Mouse (Mus musculus): ENCODE measurements at regions not wholly inside any gene's neighbourhood (a gene's known extent, or its start where the extent isn't known, plus 50 kb on each side); places are given as distances from the start of the nearest gene placed in this dataset.

DNA sequence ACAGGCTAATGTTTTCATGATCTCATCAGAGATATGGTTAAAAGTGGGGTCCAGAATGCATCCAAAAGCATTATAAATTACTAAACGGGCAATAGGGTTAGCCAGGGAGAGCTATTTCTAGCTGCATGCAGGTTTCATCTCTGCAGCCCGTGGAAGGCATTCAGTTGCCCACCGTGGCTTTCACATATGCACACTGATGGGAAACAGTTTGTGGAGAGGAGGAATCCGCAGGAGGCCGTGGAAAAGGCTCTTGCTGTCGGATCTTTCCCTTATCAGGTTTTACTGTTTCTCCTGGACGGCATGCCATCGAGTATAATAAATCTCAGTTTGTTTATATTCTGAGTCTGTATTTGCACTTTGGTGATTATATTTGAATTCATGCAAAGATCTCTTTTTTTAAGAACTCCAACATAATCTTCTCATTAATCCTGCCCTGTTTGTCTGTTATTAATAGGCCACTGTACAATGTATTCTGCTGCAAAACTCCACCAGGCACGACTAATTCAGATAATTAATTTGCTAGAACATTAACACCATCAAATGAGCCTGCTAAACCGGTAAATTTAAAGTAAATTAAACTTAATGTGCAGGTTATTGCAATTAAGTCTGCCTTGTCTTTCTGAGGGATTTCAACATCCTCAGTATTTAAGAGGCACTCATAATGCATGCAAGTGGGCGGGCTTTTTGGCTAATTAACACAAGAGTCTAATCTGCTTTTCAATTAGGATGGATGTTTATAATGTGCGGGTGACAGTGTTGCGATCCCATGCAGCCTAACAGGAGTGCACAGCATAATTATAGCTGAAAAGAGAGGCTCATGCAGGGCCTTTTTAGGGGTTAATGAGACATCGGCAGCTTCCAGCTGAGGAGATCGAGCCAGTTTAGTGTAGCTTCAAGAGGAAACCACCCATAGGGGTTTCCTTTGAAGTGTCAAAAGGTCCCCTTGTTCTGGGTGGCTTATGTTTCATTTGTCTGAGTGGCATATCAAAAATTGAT lies 170.2 kb downstream of the Pou4f1 start:
- Histone ChIP-seq H3K4me2 (no peak overlapping the region), H3K4me1 (no peaks in the 10 kb centered on the region), H3K4me3 (no peak overlapping the region), H3K9ac (no peak overlapping the region), H3K27me3 (replicated peaks) (no peaks in the 10 kb centered on the region), H3K27ac (no peak overlapping the region), H3K36me3 (no peaks in the 10 kb centered on the region), H3K9me3 (replicated peaks) (no peaks in the 10 kb centered on the region)
- no peak for ATAC-seq
- WGBS (ENCODE audit: insufficient replicate concordance): 67% methylated on average over 15 of the region's 15 CpGs

DNA sequence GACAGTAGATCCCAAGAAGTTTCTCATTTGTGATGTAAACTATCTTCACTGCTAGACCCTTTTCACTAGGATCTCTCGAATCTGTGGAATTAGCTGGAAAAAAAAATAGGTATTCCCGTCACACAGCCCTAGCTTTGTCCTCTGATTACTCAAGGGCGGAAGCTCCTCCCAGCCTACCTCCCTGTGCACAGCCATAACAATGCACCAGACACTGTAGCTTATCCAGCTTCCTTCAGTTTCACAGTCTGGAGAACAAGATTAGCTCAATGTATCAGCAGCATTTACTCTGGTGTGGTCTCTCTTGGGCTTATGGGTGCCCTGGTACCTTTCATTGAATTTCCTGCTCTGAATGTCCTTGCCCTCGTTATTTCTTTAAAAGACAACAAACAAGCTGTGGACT lies 174.0 kb downstream of the Pou4f1 start:
- Histone ChIP-seq H3K9ac (no peak overlapping the region), H3K27ac (no peak overlapping the region), H3K27me3 (replicated peaks) (no peaks in the 10 kb centered on the region), H3K4me3 (no peak overlapping the region), H3K9me3 (replicated peaks) (no peaks in the 10 kb centered on the region), H3K4me2 (no peak overlapping the region), H3K4me1 (no peaks in the 10 kb centered on the region), H3K36me3 (no peaks in the 10 kb centered on the region)
- ATAC-seq: no peak
- 31% methylated on average over 4 of the region's 4 CpGs for WGBS (ENCODE audit: insufficient replicate concordance)

DNA sequence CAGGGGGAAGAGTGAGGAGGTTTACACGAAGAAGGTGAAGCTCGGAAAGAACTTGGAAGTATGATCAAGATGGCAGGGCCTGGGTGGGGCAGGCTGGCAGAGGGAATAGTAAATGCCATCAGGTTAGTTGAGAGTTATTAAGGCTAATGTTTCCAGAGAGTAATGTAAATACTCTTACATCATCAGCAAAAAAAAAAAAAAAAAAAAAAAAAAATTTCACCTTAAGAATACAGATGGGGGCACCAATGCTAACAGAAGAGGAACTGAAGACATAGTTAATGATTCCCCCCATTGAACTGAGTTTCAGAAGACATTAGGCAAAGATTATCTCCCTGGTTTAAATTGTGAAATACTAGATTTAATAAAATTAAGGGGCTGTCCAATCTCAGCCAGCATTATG lies 174.7 kb downstream of the Pou4f1 start:
- Histone ChIP-seq H3K27me3 (replicated peaks) (no peaks in the 10 kb centered on the region), H3K4me1 (no peaks in the 10 kb centered on the region), H3K36me3 (no peaks in the 10 kb centered on the region), H3K4me2 (no peak overlapping the region), H3K4me3 (no peak overlapping the region), H3K27ac (no peak overlapping the region), H3K9me3 (replicated peaks) (no peaks in the 10 kb centered on the region), H3K9ac (no peak overlapping the region)
- ATAC-seq: no peak
- 91% methylated on average over 2 of the region's 2 CpGs for WGBS (ENCODE audit: insufficient replicate concordance)

DNA sequence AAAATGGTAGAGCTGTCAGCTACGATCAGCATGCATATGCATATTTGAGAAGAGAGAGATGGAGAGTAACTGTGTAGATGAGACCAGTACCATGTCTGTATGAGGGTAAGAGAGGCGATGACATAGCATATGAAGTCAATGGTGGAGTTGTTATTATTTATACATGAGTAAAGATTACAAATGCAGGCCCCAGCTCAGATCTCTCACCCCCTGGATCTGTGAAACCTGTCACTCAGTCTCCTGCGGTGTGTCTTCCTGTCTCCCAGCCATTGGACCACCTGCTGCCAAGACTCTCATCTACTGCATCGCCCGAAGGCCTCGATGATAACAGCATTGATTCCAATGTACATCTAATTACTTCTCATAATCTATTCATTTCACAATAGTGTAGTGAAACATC lies 187.4 kb downstream of the Pou4f1 start:
- no peak for ATAC-seq
- Histone ChIP-seq H3K36me3 (no peaks in the 10 kb centered on the region), H3K4me2 (no peak overlapping the region), H3K4me3 (no peak overlapping the region), H3K9ac (no peak overlapping the region), H3K4me1 (no peaks in the 10 kb centered on the region), H3K27me3 (replicated peaks) (no peaks in the 10 kb centered on the region), H3K27ac (no peak overlapping the region), H3K9me3 (replicated peaks) (no peaks in the 10 kb centered on the region)
- WGBS (ENCODE audit: insufficient replicate concordance): 70% methylated on average over 6 of the region's 6 CpGs

DNA sequence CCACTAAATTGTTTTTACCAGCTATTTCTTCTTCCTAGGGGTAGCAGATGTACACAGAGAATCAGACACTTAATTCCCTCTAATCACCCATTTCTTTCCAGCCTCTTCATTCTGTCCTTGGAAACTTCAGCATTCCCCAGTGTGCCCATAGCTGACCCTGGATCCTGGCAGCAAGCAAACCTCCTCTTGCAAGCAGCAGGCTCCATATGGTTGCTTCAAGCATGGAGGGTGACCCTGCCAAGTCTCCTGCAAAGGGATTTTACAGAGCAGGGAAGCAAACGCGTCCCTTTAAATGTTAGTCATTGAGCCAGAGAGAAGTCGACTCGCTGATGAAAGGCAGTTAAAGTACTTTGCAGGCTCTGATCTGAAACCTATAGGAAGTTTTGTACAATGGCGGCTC lies 187.9 kb downstream of the Pou4f1 start:
- 62% methylated on average over 5 of the region's 5 CpGs for WGBS (ENCODE audit: insufficient replicate concordance)
- Histone ChIP-seq H3K4me2 (no peak overlapping the region), H3K36me3 (no peaks in the 10 kb centered on the region)

DNA sequence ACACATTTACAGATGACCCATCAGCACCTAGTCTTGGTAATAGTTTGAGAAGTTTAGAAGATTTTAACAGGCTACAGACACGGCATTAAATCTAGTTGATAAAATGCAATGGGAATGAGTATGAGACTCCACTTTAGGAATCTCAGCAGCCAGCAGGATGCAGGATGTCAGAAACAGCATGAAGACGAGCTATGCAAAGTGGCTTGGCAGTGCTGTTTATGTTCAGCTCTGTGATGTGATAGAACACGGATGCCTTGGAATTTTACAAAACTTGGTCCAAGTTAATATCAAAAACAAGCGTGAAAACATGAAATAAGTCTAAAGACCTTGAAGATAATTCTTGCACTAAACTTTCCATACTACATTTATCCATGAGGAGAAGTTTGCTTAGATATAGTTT lies 193.0 kb downstream of the Pou4f1 start:
- Histone ChIP-seq H3K36me3 (no peaks in the 10 kb centered on the region), H3K9ac (no peak overlapping the region), H3K27me3 (replicated peaks) (no peaks in the 10 kb centered on the region), H3K4me3 (no peak overlapping the region), H3K4me1 (no peaks in the 10 kb centered on the region), H3K9me3 (replicated peaks) (0 out of 2 replicates have a peak, but pooled peaks cover 4% of the 10 kb centered on the region), H3K4me2 (no peak overlapping the region), H3K27ac (no peak overlapping the region)
- WGBS (ENCODE audit: insufficient replicate concordance): 60% methylated on average over 4 of the region's 4 CpGs
- no peak for ATAC-seq

More for the DNA sequence above, 187.9 kb downstream of the Pou4f1 start:
- no peaks in the 10 kb centered on the region for H3K27me3 ChIP-seq (replicated peaks)
- no peak for ATAC-seq
- no peaks in the 10 kb centered on the region for H3K9me3 ChIP-seq (replicated peaks)
- no peaks in the 10 kb centered on the region for H3K4me1 ChIP-seq
- H3K9ac ChIP-seq: no peak overlapping the region
- H3K27ac ChIP-seq: no peak overlapping the region
- H3K4me3 ChIP-seq: no peak overlapping the region

DNA sequence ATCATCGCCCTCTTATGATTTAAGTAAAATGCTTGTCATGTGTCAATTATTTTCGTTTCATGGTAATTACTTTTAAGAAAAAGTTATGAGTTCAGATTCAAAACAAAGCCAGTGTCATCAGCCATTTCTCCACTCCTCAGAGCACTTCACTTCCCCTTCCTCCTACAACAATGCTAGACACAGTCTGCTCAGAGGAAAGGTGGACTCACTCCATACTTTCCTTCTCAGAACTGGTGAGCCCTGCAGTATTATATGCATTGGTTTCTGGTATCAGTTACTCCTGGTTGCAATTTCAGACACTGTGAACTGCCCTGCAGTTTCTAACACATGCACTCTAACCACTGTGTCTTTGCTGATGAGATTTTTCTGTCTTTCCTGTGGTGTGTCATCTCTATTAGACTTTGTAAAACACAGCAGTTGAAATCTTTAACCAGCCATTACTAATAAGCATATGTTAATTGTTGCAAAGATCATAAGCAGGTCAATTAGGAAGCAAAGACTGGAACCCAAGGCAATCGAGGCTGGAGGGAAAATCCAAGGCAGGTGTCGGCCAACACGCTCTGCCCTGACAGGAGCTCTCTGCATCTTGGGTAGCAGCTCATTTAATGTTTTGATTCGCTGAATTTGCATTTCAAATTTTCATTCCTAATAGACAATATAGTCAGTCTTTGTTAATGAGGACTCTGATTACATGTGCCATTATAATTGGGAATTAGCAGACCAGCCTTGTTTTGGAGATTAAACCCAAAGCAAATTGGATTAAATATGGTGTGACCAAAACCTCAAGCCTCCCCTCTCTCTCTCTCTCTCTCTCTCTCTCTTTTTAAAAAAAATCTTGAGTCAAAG lies 202.7 kb downstream of the Pou4f1 start:
- H3K9ac ChIP-seq: no peak overlapping the region
- no peaks in the 10 kb centered on the region for H3K4me1 ChIP-seq
- 52% methylated on average over 6 of the region's 6 CpGs for WGBS (ENCODE audit: insufficient replicate concordance)
- no peak overlapping the region for H3K4me3 ChIP-seq
- no peaks in the 10 kb centered on the region for H3K27me3 ChIP-seq (replicated peaks)
- no peak overlapping the region for H3K4me2 ChIP-seq
- ATAC-seq: no peak
- H3K9me3 ChIP-seq (replicated peaks): no peaks in the 10 kb centered on the region
- no peak overlapping the region for H3K27ac ChIP-seq
- H3K36me3 ChIP-seq: no peaks in the 10 kb centered on the region

DNA sequence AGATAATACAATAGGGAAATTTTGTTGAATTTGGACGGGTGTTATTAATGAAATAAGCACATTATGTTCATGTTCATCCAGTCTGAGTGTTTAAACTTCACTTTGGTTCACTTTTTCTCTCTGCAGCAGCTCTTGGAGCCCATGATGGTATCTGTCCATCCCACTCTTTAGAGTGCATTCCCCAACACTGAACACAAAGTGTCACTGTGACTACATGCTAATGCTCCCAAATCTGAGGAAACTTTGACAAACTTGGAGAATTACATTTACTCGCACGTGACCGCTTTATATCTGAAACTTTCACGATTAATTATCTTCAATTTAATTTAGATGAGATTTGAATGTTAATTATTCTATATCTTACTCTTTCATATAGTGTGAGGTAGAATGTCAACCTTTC lies 250.8 kb downstream of the Pou4f1 start:
- Histone ChIP-seq H3K36me3 (no peaks in the 10 kb centered on the region), H3K4me2 (no peak overlapping the region), H3K4me1 (no peaks in the 10 kb centered on the region), H3K9ac (no peak overlapping the region), H3K4me3 (no peak overlapping the region), H3K27ac (no peak overlapping the region), H3K9me3 (replicated peaks) (0 out of 2 replicates have a peak, but pooled peaks cover 5% of the 10 kb centered on the region), H3K27me3 (replicated peaks) (no peaks in the 10 kb centered on the region)
- ATAC-seq: no peak
- 72% methylated on average over 5 of the region's 5 CpGs for WGBS (ENCODE audit: insufficient replicate concordance)

DNA sequence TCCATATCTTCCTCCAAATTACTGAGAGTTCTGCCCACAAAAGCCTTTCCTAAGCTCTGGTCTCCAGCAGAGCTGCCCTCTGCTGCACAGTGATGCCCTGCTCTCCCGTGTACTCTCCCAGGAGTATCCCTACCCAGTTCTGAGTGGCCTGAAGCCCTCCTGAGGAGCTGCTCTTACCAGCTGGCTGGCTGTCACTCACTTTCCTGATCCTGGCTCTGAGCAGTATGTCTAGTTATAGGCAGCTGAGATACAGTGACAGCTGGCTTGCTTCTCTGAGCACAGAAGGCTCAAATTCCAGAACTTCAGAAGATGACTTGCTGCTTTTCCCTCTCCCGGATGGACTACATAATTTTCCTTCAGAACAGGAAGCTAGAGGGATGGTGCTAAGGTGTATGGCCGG lies 257.1 kb downstream of the Pou4f1 start:
- H3K9me3 ChIP-seq (replicated peaks): no peaks in the 10 kb centered on the region
- no peak overlapping the region for H3K4me2 ChIP-seq
- H3K27me3 ChIP-seq (replicated peaks): no peaks in the 10 kb centered on the region
- WGBS (ENCODE audit: insufficient replicate concordance): 56% methylated on average over 3 of the region's 3 CpGs
- H3K4me1 ChIP-seq: no peaks in the 10 kb centered on the region
- ATAC-seq: no peak
- no peak overlapping the region for H3K9ac ChIP-seq
- H3K27ac ChIP-seq: no peak overlapping the region
- no peaks in the 10 kb centered on the region for H3K36me3 ChIP-seq
- H3K4me3 ChIP-seq: no peak overlapping the region

DNA sequence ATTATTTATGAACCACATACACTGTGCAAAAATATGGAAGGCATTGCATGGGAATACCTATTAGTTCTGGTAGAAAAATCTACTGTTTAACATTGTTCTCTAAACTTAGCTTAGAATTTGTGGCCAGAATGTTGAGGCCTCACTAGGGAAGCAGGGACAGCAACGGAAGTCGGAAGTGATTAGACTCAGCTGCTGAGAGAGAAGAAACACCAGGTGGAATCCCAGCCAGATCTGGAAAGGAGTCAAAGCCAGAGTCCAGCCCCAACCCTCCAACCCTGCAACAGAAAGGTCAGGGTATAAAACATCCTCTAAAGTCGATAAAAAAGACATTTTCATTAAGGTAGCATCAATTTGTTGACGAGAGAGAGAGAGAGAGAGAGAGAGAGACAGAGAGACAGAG lies 258.9 kb downstream of the Pou4f1 start:
- H3K4me2 ChIP-seq: no peak overlapping the region
- H3K9me3 ChIP-seq (replicated peaks): no peaks in the 10 kb centered on the region
- no peaks in the 10 kb centered on the region for H3K36me3 ChIP-seq
- no peaks in the 10 kb centered on the region for H3K27me3 ChIP-seq (replicated peaks)
- no peak overlapping the region for H3K4me3 ChIP-seq
- no peaks in the 10 kb centered on the region for H3K4me1 ChIP-seq
- H3K9ac ChIP-seq: no peak overlapping the region
- no peak overlapping the region for H3K27ac ChIP-seq
- 63% methylated on average over 4 of the region's 4 CpGs for WGBS (ENCODE audit: insufficient replicate concordance)
- ATAC-seq: no peak

DNA sequence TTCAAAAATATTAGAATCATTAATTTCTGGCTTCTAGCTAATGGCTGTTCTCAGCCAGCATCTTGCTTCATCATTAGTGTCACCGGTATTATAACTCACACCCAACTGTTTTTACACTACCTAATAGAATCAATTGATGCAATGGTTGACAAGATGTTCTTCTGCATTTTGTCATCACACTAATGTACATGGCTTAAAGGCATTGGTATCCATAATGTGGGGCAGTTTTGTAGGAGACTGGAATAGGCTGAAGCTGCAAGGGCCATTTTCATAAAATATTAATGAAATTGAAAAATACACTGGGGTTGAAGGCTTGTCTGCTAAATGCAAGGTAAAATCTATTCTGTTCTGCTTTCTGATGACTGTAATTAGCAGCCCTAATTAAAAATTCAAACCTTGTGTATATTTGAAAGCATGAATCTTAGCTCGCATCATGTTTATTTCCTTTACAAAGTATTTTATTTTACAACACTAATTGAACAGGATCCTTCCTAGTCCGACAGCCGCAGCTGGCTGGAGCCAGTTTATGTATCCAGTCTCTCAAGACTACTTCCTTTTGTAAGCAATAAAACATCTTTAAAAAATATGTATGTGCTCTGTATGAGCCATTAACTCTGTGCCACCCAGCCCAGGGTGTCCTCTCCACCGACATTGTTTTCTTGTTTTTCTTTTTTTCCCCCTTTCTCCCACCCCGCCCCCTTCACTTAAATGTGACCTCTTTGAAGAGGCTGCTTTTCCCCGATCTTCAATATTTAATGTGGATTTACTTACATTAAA lies 259.6 kb downstream of the Pou4f1 start:
- H3K36me3 ChIP-seq: no peaks in the 10 kb centered on the region
- H3K9me3 ChIP-seq (replicated peaks): no peaks in the 10 kb centered on the region
- ATAC-seq: no peak
- no peaks in the 10 kb centered on the region for H3K4me1 ChIP-seq
- H3K9ac ChIP-seq: no peak overlapping the region
- H3K27ac ChIP-seq: no peak overlapping the region
- no peak overlapping the region for H3K4me3 ChIP-seq
- no peaks in the 10 kb centered on the region for H3K27me3 ChIP-seq (replicated peaks)
- H3K4me2 ChIP-seq: no peak overlapping the region
- 75% methylated on average over 7 of the region's 7 CpGs for whole genome bisulfite sequencing (ENCODE audit: insufficient replicate concordance)

Data from liver, embryonic 12.5 days (tissue).